Mouse (Mus musculus) hindlimb bud, embryonic 11.5 days (tissue): ENCODE data around the gene Slc16a5.

Source experiments
- DNase-seq: peaks from one replicate; pipeline ENCODE4 v3.0.0-alpha.2; 2012; ENCODE audit warnings: low read depth, low spot score; ENCODE audit errors: extremely low spot score

Slc16a5 gene

GRCm38 (mm10) chr11:115513271-115514237 lies 51.3 kb downstream of the Slc16a5 start:
- DNase-seq: no peak

DNA sequence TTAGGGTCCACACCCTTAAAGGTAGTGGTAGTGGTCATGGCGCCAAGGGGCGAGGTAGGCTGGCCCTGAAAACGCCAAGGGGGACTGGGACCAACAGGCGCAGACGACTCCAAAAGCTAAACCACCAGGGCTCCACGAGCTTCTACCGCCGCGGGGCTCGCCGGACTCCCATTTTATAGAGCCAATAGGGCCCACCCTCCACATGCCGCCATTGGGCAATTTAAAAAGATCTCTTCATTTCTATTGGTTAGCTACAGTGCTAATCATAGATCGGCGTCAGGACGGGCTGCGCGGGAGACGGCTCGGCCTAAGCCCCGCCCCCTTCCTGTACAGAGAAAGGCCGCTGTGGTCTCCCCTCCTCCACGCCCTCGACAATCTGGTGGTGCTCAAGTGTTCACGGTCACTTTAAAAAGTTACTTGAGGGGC lies 52.0 kb downstream of the Slc16a5 start, which contains the start of gene Jpt1:
Gene Jpt1, minus strand, starts transcription at position 150 of the 426 bp plus-strand sequence.
- DNase-seq: peak; percentile 96

- DNase-seq: no peak
Measured at GRCm38 (mm10) chr11:115515021-115515420, 52.7 kb downstream of the Slc16a5 start.

GRCm38 (mm10) chr11:115516942-115517341 lies 54.7 kb downstream of the Slc16a5 start:
- DNase-seq: no peak

DNA sequence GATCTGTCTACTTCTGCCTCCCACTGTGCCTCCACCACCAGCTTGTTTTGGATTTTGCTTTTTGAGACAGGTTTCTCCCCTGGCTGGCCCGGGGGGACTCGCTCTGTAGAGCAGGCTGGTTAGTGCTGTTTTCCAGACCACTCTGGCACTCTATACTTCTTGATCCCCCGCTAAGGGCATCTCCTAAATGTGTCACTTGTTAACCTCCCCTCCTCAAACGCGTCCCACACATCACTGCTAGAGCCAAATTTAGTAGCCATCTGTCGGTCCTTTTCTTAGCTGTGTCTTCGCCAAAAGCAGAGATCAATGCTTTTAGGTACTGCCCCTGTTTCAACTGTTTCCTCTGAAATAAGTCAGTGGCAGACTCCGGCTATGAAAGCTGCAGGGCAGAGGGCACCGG lies 56.4 kb downstream of the Slc16a5 start:
- no peak for DNase-seq

DNA sequence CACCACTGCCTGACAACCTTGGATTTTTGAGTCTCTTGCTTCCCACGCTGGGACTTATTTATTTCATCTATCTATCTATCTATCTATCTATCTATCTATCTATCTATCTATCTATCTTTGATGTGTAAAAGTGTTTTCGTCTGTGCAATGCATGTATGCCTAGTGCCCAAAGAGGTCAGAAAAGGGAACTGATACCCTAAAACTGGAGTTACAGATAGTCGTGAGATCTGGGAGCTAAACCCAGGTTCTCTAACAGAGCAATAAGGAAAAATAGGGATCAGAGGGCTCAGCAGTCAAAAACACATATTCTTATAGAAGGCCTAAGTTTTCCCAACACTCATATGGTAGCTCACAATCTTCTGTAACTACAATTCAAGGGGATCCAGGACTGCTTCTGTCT lies 57.3 kb downstream of the Slc16a5 start:
- DNase-seq: no peak

- DNase-seq: no peak
Measured at GRCm38 (mm10) chr11:115520218-115520617, 57.9 kb downstream of the Slc16a5 start.

DNA sequence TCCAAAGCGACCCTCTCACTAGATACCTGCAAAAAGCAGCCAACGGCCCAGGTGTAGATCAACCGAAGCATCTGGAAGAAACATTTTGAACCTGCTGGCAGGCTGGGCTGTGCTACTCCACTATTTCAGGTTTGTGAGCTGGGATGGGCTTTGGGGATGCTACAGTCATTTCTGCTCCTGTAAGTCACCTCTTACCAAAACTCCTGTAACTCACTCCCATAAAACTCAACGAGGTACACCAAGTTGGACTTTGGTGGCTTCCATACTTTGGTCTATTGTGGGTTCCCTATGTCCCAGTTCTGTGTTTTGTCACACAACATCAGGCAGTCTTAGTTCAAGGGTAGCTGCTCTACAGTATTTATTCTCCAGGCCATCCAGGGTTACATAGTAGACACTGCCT lies 58.8 kb downstream of the Slc16a5 start:
- DNase-seq: no peak

DNA sequence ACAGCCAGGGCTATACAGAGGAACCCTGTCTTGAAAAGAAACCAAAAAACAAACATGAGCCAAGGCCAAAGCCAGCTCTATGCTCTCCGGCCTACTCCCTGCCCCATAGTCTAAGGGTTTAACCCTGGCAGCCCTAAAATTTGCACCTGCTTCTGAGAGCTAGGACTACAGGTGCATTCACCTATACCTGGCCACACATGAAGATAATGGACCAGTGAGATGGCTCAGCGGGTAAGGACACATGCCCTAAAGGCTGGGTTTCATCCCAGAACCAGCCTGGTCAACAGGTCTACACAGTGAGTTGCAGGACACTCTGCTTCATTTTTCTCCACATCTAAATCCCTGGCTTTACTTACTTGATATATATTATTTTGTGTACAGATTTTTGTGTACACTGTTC lies 60.0 kb downstream of the Slc16a5 start:
- DNase-seq: no peak

- no peak for DNase-seq
Measured at GRCm38 (mm10) chr11:115522703-115523102, 60.4 kb downstream of the Slc16a5 start.
